Mouse (Mus musculus): Measurements from ENCODE around the gene Gm49661. TPM values are rescaled to one million over a fixed set of nuclear protein-coding genes. Genes with fewer than 3 reads are reported as not detected.
A peak's percentile ranks its signal among the peaks of the same experiment; 100 is the strongest.

The Gm49661 gene
- polyA plus RNA-seq, 1 experiment from 2014 or later = not detected

DNA sequence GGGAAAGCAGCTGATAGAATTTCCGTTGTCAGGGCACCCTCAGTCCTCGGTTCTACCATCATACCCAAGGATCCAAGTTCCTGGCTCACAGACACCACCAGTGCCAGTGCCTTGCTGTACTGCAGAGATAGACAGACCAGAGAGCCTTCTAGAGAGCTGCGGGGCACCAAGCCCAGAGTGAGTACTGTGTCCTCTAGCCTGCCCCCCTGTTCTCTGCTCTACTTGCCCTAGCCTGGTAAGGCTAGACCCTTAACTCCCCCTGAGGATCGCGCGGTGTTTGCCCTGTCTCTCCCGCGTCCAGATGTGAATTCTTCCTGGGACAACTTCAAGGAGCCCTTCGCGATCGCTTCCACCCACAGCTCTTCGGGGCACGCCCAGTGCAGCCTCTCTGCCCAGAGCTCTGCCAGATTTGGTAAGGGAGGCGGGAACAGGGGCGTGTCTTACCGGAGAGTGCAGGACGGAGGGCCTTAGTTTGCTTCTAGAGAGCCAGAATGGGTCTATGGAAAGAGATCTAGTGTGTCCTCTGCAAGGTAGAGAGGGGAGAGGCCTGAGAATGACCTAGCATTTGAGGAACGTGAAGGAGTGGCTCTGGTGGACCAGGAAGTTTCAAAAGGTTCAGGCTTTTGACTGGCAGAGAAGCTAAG is 16.5 kb downstream of the Gm49661 start:
- H3K9me3 ChIP-seq = no peaks in the 10 kb centered on the region
- no peak overlapping the region for H3K4me3 ChIP-seq
- H3K27ac ChIP-seq = no peak overlapping the region
- H3K9ac ChIP-seq = no peak overlapping the region
- peak; percentile 13; the same call in 1 of the 2 replicates for ATAC-seq (ENCODE audit: borderline replicate concordance, extremely low read depth, low FRiP score, low TSS enrichment)
- H3K36me3 ChIP-seq = peaks cover 7% of the 10 kb centered on the region; the same call in 1 of the 2 replicates
- H3K4me1 ChIP-seq = peaks cover 6% of the 10 kb centered on the region; the same call in 1 of the 2 replicates
- H3K27me3 ChIP-seq = peaks cover 48% of the 10 kb centered on the region
- 7% methylated on average over 18 of the region's 18 CpGs for WGBS
- H3K4me2 ChIP-seq = no peak overlapping the region

DNA sequence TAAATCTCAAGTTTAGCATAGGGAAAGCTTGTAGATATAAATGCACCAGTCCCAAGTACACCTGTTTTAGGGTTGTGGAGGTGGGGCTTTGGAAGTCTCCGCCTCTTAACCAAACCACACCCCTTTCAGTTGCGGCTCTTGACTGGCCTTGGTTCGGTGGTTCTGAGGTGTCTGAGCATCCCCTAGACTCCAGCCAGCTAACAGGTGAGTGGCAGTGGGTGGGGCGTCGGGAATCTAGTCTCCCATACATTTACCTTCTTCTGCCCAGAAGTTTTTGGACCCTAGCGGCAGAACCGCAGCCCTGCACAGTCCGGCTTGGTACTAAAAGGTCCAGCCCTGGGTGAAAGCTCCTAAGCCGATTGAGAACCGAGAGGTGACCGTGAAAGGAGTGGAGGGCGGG is 19.5 kb downstream of the Gm49661 start:
- Histone ChIP-seq H3K4me1 (peaks cover 27% of the 10 kb centered on the region), H3K4me3 (no peak overlapping the region), H3K9me3 (no peaks in the 10 kb centered on the region), H3K9ac (no peak overlapping the region), H3K27ac (no peak overlapping the region), H3K4me2 (no peak overlapping the region), H3K36me3 (no peaks in the 10 kb centered on the region), H3K27me3 (peaks cover 76% of the 10 kb centered on the region)
- 19% methylated on average over 12 of the region's 12 CpGs for WGBS
- no peak for ATAC-seq (ENCODE audit: borderline replicate concordance, extremely low read depth, low FRiP score, low TSS enrichment)

DNA sequence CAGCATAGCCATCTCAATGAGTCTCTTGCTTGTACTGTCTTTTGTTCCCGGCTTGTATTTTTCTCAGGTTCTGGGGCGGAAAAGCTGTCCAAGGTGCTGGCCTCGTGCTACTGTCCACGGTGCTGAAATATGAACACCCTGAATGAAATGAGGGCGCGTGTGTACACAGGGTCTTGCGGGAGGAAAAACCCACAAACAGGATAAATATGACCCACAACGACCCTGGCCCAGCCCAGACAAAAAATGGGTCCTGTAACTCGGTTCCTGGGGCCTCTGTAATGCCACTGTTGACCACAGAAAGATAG is 22.0 kb downstream of the Gm49661 start:
- no peak overlapping the region for H3K9ac ChIP-seq
- H3K4me1 ChIP-seq = peaks cover 22% of the 10 kb centered on the region
- H3K36me3 ChIP-seq = no peaks in the 10 kb centered on the region
- ATAC-seq (ENCODE audit: borderline replicate concordance, extremely low read depth, low FRiP score, low TSS enrichment) = no peak
- H3K9me3 ChIP-seq = no peaks in the 10 kb centered on the region
- H3K27ac ChIP-seq = no peak overlapping the region
- no peak overlapping the region for H3K4me3 ChIP-seq
- H3K27me3 ChIP-seq = peaks cover 86% of the 10 kb centered on the region
- no peak overlapping the region for H3K4me2 ChIP-seq
- WGBS = 12% methylated on average over 9 of the region's 9 CpGs

DNA sequence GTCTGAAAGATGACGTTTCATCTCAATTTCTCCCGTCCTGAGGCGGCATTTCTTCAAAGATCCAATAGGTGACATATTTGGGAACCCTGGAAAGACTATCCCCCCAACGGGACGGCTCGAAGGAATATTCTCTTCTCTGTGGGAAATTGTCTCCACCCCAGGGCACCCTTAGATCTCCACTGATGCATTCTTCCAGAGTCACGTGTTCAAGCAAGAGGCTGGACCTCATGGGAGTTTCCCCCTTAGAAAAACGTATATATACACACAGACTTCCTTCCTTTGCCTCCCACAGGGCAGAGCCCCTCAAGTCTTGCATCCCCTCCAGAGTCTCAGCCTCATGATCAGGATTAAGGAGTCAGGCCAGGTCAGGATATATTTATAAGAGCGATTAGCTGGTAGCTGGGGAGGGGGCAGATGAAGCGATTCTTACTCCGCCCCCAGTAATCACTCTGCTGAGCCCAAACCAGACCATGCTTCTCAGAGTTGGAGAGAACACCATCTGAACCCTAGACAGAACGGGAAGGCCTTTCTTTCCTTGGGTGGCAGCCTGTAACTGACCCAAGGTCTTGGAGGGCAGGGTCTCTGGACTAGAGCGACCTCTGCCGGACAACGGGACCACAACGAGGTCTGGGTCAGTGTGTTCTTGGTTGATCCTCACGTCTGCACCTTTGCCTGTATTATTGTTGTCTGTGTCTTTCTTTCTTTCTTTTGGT is 22.5 kb downstream of the Gm49661 start, which contains the start of gene Rtbdn:
Rtbdn (plus strand) TSS at position 464 of the 713 bp plus-strand sequence.
- peak within 1 kb of the TSS; percentile 41 for H3K4me3 ChIP-seq
- H3K9me3 ChIP-seq = no peaks in the 10 kb centered on the region
- H3K27me3 ChIP-seq = peaks cover 86% of the 10 kb centered on the region
- WGBS = 10% methylated on average over 17 of the region's 17 CpGs
- peaks cover 22% of the 10 kb centered on the region for H3K4me1 ChIP-seq
- H3K27ac ChIP-seq = no peak within 1 kb of the TSS
- peak within 1 kb of the TSS; percentile 78 for H3K4me2 ChIP-seq
- no peak within 1 kb of the TSS for H3K9ac ChIP-seq
- H3K36me3 ChIP-seq = no peaks in the 10 kb centered on the region
- peak; percentile 45; the same call in 1 of the 2 replicates for ATAC-seq (ENCODE audit: borderline replicate concordance, extremely low read depth, low FRiP score, low TSS enrichment)

DNA sequence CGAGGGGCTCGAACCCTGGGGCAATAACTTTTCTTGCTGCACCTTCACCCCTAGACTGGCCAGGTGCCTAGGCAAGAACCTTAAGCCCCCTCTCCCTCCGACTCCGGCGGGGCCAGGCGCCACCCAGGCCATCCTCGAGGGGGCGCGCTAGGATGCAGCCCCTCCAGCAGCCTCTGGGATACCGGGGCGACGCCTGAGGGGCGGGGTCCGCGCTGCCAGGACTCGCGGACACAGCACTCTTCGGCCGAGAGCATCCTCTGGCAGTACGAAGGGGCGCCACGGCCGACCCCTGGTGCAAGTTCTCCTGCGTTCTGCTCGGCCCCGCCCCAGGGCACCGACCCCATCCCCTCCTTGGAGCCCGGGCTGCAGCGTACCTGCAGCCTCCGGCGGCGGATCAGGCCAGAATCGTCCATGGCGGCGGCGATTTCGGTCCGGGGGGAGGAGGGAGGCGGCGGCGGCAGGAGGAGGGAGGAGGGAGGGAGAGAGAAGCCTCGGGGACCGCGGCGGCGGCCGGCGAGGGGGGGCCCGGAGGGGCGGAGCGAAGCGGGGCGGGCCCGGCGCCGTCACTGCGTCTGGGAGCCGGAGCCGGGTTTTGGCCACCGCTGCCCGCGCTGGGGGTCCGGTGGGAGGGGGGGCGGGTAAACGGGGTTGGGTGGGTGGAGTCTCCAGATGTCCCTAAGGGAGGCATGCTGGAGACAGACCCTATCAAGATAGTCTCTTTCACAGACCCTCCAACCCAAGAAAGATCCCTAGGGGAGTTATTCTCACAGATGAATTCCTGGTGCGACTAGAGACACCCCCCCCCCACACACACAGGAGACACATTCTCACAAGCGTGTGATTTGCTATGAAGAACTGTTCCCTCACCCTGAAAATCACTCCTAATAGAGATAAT is 23.4 kb downstream of the Gm49661 start:
- Histone ChIP-seq H3K36me3 (no peaks in the 10 kb centered on the region), H3K4me2 (peak overlapping the region; percentile 78), H3K9ac (no peak overlapping the region), H3K4me3 (peak overlapping the region; percentile 41), H3K27ac (no peak overlapping the region), H3K27me3 (peaks cover 82% of the 10 kb centered on the region), H3K4me1 (peaks cover 22% of the 10 kb centered on the region), H3K9me3 (no peaks in the 10 kb centered on the region)
- under 1% methylated on average over 49 of the region's 67 CpGs for WGBS
- ATAC-seq (ENCODE audit: borderline replicate concordance, extremely low read depth, low FRiP score, low TSS enrichment) = peak; percentile 35; the same call in 1 of the 2 replicates

DNA sequence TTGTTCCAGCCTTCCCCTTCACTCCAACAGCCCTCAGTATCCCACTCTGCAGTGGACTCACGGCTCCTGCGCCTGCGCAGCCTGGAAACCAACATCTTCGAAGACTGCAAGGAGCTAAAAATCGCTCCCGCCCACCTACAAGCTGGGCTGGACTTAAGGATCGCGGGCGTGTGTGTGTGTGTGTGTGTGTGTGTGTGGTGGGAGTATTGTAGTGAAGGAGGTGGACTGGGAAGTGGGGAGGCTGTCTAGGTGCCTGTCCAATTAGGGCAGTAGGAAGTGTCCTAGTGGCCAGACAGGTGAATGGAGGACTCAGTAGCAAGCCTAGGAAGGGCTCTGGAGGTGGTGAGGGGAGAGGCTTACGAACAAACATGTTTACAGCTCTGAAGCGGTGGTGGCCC is 24.0 kb downstream of the Gm49661 start:
- Histone ChIP-seq H3K4me2 (peak overlapping the region; percentile 78), H3K9ac (no peak overlapping the region), H3K9me3 (no peaks in the 10 kb centered on the region), H3K36me3 (no peaks in the 10 kb centered on the region), H3K27me3 (peaks cover 77% of the 10 kb centered on the region), H3K27ac (no peak overlapping the region), H3K4me1 (peaks cover 22% of the 10 kb centered on the region), H3K4me3 (peak overlapping the region; percentile 41; the same call in 1 of the 2 replicates)
- no peak for ATAC-seq (ENCODE audit: borderline replicate concordance, extremely low read depth, low FRiP score, low TSS enrichment)
- WGBS = 5% methylated on average over 11 of the region's 11 CpGs

DNA sequence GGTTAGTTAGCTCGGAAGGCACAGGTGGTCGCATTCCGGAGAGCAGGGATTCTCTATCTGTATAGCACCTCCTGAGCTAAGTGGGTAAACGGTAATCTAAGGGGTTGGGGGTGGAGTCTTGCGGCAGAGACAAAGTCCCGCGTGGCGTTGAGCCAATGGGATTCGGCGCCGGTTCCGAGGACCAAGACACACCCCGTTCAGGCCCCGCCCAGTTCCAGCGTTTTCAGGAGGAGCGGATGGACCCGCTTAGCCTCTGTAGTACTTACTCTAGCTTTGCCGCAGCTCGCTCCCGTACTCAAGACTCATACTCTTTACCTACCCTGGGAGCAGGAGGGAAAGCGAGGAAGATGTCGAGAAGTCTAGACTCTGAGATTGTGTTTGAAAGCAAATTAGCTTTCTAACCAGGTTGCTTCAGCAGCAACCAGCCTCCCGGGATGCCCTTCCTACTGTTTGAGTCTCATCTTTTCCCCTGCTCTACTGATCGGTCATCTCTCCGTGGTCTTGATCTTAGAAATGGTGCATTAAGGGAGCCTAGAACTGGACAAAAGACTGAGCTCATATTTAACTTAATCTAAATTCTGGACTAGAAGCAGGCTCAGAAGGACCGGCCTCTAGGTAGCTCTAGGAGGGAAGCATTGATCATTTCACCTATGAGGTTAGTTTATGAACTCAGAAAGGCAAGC is 24.6 kb downstream of the Gm49661 start:
- no peak overlapping the region; the same call in 1 of the 2 replicates for H3K4me3 ChIP-seq
- no peaks in the 10 kb centered on the region for H3K9me3 ChIP-seq
- ATAC-seq (ENCODE audit: borderline replicate concordance, extremely low read depth, low FRiP score, low TSS enrichment) = no peak
- no peak overlapping the region for H3K9ac ChIP-seq
- H3K4me1 ChIP-seq = peaks cover 22% of the 10 kb centered on the region
- WGBS = 3% methylated on average over 26 of the region's 26 CpGs
- peaks cover 71% of the 10 kb centered on the region for H3K27me3 ChIP-seq
- no peak overlapping the region for H3K27ac ChIP-seq
- H3K4me2 ChIP-seq = 0 out of 2 replicates have a peak overlapping the region, but pooled peaks have one; percentile 7
- H3K36me3 ChIP-seq = no peaks in the 10 kb centered on the region

DNA sequence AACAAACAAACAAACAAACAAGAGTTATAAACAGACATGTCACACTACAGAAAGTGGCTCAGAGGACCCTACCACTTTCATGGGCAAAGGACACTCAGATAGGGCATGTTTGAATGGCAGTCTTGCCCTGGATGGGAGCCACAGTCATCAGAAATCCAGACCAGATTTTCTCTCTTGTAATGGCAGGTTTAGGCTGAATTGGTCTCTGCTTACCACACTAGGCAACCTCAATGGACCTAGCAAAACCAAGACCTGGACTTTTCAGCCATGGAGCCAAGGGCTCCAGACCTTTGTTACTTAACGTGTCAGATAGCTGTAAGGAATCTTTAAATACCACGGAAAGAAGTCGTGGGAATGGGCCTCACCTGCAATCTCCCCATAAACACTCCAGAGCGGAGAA is 25.5 kb downstream of the Gm49661 start:
- WGBS = 20% methylated on average over 4 of the region's 4 CpGs
- no peaks in the 10 kb centered on the region for H3K9me3 ChIP-seq
- no peak overlapping the region for H3K4me2 ChIP-seq
- no peak overlapping the region for H3K4me3 ChIP-seq
- H3K27me3 ChIP-seq = peaks cover 76% of the 10 kb centered on the region
- no peaks in the 10 kb centered on the region for H3K36me3 ChIP-seq
- H3K9ac ChIP-seq = no peak overlapping the region
- no peak for ATAC-seq (ENCODE audit: borderline replicate concordance, extremely low read depth, low FRiP score, low TSS enrichment)
- no peak overlapping the region for H3K27ac ChIP-seq
- H3K4me1 ChIP-seq = peaks cover 22% of the 10 kb centered on the region

DNA sequence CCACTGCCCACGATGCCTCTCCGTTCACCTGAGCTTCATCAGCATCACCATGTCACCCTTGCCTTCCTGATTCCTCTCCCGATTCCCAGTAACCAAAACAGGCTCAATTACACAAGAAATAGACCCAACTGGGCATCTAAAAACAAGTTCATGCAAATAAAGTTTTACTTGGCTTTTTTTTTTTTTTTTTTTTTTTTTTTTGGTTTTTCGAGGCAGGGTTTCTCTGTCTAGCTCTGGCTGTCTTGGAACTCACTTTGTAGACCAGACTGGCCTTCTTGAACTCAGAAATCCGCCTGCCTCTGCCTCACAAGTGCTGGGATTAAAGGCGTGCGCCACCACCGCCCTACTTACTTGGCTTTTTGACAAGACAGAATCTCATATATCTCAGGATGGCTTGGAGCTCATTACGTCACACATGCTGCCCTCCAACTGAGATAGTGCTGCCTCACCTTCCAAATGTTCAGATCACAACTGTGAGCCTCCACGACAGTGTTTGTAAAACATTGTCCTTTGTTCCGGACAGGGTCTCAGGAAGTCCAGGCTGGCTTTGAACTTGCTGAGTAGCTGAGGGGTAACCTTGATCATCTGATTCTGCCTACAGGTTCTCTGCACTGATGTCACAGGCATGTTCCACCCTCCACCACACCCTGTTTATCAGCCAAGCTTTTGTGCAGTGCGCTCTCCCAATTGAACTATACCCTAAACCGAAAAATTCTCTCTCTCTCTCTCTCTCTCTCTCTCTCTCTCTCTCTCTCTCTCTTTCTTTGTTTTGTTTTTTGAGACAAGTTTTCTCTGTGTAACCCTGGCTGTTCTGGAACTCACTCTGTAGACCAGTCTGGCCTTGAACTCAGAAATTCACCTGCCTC is 31.4 kb downstream of the Gm49661 start:
- 56% methylated on average over 13 of the region's 13 CpGs for WGBS
- no peak overlapping the region for H3K27ac ChIP-seq
- peak overlapping the region; percentile 64 for H3K4me2 ChIP-seq
- H3K9me3 ChIP-seq = no peaks in the 10 kb centered on the region
- no peaks in the 10 kb centered on the region for H3K36me3 ChIP-seq
- H3K4me3 ChIP-seq = no peak overlapping the region
- peaks cover 74% of the 10 kb centered on the region for H3K27me3 ChIP-seq
- no peak for ATAC-seq (ENCODE audit: borderline replicate concordance, extremely low read depth, low FRiP score, low TSS enrichment)
- H3K4me1 ChIP-seq = peaks cover 12% of the 10 kb centered on the region
- no peak overlapping the region for H3K9ac ChIP-seq

DNA sequence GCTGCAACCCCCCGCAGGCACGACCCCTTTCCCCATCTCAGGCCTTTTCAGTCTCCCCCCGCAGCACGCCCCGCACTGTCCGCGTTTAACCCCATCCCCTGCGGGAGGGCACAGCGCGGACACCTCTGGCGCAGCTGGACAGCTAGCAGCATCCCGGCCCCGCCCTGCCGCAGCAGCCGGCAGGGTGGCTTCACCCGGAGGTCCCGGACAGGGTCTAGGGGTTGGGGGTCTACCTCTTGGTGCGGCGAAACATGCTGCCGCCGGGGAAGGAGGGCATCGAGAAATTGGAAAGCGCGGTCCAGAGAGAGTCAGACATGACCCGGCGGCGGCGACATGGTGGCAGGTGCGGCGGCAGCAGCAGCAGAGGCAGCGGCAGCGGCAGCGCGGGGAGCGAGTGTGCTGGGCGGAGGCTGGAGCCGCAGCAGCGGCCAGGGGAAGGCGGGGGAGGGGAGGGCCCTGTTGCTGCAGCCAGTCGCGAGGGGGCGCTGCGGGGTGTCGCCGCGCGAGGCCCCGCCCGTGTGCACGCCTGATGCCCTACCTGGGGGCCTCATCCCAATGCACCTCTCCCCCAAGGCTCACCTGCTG is 32.2 kb downstream of the Gm49661 start, which contains the start of gene Mast1:
Mast1 (minus strand) TSS at position 398 of the 585 bp plus-strand sequence.
- H3K4me1 ChIP-seq = peaks cover 12% of the 10 kb centered on the region
- peaks cover 75% of the 10 kb centered on the region for H3K27me3 ChIP-seq
- H3K4me3 ChIP-seq = peak within 1 kb of the TSS; percentile 32
- H3K27ac ChIP-seq = no peak within 1 kb of the TSS
- no peaks in the 10 kb centered on the region for H3K36me3 ChIP-seq
- no peaks in the 10 kb centered on the region for H3K9me3 ChIP-seq
- H3K9ac ChIP-seq = no peak within 1 kb of the TSS
- WGBS = under 1% methylated on average over 47 of the region's 50 CpGs
- peak within 1 kb of the TSS; percentile 64 for H3K4me2 ChIP-seq
- no peak; the same call in 1 of the 2 replicates for ATAC-seq (ENCODE audit: borderline replicate concordance, extremely low read depth, low FRiP score, low TSS enrichment)

Data from lung, embryonic 15.5 days (tissue).